Mouse (Mus musculus): ENCODE results near the gene Ptprj.
"Not testable (repeated sequence)": the region's sequence is repeated elsewhere in the genome, so short reads cannot be mapped to it uniquely, and the experiment has no call there.

Gene Ptprj

DNA sequence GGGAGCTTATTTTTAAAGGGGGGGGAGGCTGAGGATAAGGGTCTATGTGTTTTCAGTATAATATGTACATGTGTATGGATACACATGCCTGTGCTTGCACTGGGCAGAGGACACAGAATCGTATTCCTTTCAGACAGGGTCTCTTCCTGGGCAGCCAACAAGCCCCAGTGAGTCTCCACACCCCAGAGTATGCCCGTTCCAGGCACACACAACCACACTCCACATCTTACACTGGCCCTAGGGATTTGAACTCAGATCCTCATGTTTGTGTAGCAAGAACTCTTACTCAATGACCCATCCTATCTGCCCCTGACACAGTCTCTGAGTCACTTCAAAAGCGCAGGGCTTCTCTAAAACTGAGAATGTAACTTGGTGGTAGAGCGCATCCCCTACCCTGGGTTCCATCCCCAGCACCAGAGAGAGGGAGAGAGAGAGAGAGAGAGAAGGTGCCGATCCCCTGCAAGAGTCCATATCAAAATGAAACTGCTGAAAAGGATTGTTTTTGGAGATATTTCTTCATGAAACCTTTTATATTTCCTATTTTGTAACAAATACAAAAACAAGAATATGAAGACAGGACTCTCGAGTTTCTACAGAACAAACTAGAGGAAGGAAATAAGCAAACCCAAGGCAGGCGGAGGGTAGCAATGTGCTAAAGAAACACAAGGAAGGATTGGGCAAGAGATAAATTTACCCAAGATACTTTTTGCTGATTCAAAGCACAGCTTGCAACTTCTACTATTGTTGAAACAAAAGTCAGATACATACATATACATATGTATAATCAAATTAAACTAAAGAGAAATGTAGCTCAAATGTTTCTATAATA, 2.8 kb downstream of the Ptprj start:
- no peak for DNase-seq (ENCODE audit: low read depth, low spot score)

DNA sequence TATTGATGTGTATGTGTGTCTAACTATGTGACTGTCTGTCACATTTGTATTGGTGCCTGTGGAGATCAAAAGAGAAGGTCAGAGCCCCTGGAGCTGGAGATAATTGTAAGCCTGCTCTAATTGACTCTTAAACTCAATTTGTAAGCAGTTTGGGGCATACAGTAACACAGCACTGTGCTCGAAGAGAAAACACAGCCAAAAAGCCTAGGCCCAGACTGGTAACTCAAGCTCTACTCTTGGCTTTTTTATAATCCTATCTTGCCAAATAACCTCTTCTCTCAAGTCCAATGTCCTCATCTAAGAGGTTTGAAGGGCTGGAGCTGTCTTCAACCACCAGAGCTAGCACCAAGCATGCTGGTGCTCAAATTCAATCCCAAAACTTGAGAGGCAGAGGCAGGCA, 3.5 kb downstream of the Ptprj start:
- no peak for DNase-seq (ENCODE audit: low read depth, low spot score)

DNA sequence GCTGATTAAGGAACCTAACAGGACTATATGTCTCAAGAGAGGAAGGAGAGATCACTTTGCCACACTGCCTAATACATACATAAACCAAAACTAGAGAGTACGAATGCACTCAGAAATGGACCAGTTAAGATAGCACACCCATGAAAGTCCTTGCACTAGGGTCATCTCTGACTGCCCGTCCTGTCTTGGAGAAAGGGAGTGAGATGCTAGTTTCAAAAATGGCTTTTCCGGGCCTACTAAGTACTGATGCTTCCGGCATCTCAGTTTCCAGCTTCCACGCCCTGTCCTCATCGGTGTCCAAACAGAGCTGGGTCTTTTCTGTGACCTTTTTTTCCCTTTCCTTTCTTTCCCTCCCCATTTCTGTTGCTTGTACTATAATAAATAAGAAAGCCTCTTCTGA, 4.0 kb downstream of the Ptprj start:
- no peak for DNase-seq (ENCODE audit: low read depth, low spot score)

DNA sequence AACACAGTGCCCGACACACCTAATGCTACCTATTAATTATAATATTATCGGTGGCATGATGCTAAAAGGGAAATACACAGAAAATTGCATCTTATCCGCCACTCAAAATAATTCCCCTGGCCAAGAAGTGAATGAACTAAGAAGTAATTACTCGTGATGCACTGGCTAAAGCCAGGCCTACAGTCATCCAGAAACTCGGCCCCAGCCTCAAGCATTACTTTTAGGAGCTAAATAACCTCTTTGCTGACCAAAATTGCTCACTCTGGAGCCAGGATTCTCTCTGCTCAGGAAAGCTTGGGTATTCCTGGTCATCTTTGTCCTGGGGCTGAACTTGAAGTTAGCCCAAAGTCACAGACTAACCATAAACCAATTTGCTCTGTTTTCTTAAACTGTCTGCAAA, 4.7 kb downstream of the Ptprj start:
- no peak for DNase-seq (ENCODE audit: low read depth, low spot score)

DNA sequence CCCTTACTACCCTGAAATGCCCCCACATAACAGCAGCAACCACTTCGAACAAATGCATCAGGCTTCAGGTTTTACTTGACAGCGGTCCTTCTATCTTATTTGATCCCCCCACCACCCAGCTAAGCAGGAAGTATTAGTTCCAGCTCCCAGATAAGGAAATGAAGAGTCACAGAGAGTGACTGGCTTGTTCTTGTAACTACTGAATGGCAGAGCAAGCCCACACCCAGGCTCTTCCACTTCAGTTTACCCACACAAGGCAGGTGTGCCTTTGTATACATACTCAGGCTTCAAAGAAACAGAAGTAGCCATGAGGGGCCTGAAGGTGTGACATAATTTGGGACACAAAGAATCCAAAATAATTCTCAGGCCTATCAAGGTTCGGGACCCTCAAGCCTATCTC, 5.3 kb downstream of the Ptprj start:
- DNase-seq (ENCODE audit: low read depth, low spot score): no peak

DNA sequence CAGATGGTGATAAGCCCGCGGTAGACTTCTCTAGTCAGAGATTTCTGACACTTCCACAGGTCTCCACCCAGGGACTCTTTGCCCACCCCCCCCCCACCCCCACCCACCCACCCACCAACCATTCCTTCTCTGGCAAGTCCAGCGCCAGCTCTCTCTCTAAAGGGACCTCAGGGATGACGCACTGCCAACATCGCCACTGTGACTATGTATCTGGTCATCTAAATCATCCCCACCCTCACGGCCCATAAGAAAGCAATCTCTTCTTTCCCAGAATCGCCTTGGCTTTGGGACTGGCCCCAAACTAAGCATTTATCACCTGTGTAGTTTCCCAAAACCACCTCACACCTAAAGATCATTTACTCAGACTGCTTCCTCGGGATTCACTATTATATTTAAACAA, 5.9 kb downstream of the Ptprj start:
- no peak for DNase-seq (ENCODE audit: low read depth, low spot score)

DNA sequence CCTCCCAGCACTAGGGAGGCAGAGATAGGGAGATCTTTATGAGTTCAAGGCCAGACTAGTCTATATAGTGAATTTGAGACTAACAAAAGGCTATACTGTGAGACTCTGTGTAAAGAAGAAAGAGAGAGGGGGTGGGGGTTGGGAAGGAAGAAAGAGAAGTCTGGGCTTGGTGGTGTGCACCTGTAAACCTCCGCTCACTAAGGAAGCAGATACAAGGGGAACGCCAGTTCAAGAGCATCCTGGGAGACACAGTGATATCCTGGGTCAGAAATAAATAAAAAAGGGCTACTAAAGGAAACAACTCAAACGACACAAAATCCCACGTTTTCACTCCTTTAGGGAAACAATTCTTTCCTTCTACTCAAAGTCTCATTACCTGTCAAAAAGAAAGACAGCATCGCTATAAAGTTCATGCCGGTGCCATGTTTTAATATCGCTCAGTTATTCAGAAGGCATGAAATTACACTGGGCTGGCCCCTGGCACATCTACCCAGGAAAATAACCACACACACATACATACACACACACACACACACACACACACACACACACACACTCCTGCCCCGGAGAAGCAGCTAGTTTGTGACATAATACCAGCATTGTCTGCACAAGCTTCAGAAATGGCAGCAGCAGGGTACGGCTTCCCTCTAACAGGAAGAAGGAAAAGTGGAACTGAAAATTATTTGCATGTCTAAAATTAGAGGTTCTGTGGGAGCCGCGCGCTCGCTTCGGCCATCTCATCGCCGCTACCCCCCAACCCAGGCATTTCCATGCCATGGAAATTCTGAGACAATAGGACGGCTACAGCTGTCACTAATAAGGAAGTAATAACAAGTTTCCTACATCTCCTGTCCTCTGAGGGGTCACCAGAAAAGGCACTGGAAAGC, 6.6 kb downstream of the Ptprj start:
- DNase-seq (ENCODE audit: low read depth, low spot score): no peak

DNA sequence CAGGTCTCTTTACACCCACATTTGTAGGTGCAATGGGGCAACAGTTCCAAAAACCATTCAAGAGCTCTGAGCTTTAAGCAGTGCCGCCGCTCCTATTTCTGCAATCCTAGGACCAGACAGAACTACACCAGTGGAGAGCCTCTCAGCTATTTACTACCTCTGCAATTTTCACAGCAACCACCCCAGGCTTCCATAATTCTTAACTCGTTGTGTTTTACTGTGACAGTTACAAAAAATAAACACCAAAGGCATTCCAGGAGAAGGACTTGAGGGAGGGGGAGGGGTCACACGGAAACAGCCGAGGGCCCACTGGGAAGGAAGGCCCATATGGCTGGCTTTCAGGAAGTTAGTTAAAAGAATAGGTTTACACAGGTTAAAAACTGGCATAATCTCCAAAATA, 8.3 kb downstream of the Ptprj start:
- no peak for DNase-seq (ENCODE audit: low read depth, low spot score)

DNA sequence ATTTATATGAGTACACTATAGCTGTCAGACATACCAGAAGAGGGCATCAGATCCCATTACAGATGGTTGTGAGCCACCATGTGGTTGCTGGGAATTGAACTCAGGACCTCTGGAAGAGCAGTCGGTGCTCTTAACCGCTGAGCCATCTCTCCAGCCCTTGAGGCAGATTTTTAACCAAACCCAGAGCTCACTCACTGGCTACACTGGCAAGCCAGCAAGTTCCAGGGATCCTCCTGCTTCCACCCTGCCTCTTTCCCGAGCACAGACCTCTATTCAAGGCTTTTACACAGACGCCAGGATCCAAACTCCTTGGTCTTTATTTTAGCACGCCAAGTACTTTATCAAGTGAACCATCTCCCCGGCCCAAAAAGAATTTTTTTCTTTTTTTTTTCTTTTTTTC, 9.0 kb downstream of the Ptprj start:
- not testable (repeated sequence) for DNase-seq (ENCODE audit: low read depth, low spot score)

DNA sequence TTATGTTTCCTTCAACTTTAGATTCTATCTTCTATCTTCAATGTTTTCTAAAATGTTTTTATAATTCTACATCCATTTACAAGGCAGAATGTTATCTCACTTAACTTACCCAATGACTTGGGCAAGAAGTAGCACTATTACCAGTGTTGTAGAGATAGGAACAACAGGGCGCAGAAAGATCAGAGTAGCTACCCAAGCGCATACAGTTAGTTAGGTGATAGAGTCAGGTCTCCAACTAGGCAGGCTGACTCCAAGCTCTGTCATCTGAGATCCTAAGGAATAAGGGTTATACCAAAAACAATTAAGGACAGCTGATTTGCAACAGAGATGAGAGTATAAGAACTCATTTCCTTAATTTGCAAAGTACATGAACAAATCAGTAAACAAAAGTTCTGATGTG, 9.6 kb downstream of the Ptprj start:
- no peak for DNase-seq (ENCODE audit: low read depth, low spot score)

DNA sequence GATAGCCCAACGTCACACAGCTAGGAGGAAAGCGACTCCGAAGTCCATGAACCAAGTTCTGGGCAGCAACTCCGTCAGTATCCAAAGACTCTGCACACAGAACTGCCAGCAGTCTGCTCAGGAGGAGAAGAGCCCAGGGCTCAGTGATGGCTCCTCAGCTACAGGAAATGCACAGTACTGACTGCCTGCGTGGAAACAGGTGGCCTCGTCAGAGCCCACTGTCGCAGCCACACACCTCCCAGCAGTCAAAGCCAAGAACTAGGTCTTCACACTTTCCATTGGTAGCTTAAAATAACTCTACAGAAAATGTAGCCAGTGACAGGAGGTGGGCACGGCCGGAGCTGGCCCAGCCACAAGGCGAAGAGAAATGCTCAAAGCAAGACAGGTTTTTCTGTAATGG, 10.2 kb downstream of the Ptprj start:
- DNase-seq (ENCODE audit: low read depth, low spot score): no peak

DNA sequence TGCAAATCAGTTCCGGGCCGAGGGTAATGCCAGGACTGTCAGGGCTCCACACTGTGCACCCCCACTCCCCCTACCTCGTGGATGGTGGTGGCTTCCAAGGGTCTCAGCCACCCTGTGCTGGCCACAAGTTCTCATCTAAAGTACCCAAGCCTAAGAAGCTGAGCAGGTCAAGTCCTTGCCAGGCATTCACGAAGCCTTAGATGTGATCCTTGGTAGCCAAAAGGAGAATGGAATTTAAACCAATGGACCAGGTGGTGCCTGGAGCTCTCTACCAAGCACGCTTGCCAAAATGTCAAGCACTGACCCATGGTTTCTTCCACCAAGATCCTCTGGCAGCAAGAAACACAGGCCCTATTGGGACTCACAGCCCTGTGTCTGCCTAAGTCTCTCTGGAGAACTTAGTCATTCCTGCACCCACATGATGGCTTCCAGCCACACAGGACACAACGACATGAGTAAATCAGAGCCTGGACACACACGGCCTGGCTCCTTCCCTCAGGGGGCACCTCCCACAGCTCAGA, 11.4 kb downstream of the Ptprj start:
- no peak for DNase-seq (ENCODE audit: low read depth, low spot score)

DNA sequence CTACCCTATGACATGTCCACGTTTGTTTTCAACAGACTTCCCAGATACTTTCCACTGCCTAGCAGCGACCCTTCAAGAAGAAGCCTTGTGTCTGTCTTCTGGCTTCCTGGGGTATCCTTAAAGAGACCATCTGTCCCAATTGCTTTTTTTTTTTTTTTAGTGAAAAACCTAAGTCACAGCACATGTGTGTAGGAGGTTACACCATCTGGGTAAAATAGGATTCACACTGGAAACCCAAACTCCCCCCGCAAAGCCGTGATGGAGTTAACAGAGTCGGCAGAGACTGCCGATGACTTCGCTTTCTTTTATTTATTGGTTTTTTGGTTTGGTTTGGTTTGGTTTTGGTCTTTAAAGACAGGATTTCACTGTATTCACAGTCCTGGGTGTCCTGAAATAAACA, 12.4 kb downstream of the Ptprj start:
- no peak for DNase-seq (ENCODE audit: low read depth, low spot score)

DNA sequence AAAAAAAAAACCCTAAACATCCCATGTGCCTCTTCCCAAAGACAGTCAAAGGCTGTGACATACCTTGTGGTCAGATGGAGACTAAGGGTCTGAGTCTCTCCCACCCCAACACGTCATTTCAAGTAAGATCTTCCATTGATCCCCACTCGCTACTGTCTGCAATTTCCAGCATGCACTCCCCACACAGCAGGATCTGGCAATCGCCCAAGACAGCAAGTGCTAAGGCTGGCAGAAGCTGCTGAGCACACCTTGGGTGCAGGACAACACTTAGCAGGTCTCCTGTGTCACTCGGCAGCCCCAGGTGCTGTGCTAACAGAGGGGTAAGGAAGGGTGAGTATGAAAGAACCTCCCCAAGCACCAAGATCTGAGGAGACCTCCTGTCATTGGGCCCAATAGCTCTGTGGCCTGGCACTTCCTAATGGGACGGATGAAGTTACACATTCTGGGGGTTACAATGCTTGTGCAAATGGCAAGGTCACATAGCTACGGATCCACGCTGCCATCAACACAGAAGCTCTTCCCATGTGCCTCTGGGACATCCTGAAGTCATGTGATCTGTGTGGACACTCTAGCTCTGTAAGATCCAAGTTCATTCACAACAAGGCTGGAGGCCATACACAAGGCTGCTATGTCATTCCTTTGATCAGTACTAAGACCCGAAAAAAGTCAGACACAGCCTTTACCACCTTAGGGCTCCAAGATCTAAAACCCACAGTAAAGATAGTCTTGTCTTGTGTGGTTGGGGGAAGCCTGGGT, 13.5 kb downstream of the Ptprj start:
- DNase-seq (ENCODE audit: low read depth, low spot score): no peak

DNA sequence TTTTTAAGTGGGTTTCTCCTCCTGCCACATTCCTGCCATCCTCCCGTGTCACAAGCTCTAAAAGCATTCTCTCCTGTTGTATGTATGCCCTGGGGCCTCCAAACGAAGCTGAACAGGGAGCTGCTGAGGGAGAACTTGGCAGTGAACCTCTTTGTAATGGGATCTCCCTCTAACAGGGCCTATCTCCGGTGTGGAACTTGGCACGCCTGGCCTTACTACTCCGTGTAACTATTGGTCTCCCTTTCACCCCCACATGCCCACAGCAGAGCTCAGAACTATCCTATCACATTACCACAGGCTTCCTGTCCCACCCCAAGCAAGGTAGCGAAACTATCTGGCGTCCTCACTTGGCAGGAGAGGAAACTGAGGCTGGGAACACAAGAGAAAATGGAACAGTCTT, 14.4 kb downstream of the Ptprj start:
- DNase-seq (ENCODE audit: low read depth, low spot score): no peak

DNA sequence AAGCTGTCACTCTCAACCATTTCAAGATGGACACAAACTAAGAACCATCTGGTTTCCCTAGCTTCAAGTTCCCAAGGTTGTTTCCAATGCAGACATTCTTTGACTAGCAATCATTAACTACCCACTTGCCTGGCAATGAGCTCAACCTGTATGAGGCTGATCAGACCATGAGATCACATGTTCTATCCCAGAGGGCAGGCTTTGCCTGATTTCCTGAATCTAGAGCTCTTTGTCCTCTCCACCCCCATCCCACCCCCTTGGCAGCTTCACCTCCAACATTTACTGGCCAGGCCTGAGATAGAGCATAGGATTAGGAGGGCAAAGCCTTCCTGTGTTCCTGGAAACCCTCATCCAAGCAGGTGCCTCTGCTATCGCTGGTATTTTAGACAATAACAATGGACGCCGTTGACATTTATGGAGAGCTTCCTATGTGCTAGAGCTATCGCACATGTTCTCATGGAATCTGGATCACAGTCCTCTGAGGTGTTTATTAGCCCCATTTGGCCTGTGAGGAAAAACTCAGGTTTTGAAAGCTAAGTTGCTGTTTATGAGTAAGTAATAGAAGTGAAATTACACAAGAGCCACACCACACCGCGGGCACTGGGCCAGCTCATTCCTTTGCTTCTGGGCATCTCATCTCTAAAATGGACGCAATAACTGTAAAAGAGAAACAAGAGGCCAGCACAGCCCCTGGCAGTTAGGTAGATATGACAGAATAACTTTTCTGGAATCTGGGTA, 15.1 kb downstream of the Ptprj start:
- DNase-seq (ENCODE audit: low read depth, low spot score): no peak

DNA sequence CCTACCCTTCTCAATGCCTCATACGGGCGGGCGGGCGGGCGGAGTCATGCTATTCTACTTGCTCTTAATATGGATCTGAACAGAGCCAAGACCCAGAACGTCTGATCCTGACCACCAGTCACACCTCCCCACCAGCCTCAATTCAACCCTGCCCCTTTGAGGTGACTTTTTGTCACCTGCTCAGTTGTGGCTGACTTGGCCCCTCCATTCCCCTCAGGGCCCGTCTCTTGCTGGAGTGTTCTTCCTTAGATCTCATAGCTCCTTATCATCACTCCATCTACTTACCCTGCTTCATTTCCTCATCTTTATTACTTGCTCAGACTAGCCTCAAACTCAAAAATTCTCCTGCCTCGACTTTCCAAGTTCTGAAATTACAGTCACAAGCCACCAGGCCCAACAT, 15.9 kb downstream of the Ptprj start:
- DNase-seq (ENCODE audit: low read depth, low spot score): no peak

DNA sequence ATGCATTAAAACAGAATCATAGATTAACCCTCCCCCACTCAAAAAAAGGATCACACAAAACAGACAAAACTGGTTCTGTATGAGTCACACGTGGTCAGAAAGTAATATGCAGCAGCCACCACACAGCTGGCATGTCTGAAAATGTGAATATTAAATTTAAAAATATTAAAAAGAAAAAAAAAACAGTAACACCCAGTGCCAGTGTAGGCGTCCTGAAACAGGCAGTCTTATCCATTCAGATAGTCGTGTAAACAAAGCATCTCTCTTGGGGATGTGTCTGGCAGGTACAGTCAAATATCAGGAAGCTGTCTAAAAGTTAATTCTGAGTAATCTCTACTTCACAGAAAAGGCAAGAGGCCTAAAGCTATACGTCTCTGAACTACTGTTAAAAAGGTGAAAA, 17.3 kb downstream of the Ptprj start:
- DNase-seq (ENCODE audit: low read depth, low spot score): no peak

DNA sequence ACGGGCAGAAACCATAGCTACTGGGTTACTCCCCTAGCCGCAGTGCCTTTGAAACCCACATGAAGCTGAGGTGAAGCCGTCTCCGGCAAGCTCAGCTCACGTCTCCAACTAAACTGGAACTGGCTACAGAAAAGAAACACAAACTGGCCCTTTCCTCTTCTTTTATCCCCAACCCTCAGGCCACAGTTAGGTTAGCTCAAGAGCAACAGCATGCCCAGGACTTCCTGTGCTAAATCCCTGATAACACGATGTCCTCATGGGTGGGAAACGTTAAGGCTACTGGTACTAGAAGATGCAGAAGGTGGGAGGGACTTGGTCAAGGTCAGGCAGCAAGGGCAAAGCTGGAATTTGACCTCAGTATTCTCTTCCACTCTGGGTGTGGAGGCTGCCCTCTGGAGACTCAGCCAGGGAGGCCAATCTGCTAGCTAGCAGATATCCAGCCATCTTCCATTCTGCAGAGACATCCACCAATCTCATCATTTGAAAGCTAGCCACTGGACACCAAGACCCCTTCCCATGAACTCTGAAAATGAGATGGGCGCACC, 18.2 kb downstream of the Ptprj start:
- DNase-seq (ENCODE audit: low read depth, low spot score): no peak

DNA sequence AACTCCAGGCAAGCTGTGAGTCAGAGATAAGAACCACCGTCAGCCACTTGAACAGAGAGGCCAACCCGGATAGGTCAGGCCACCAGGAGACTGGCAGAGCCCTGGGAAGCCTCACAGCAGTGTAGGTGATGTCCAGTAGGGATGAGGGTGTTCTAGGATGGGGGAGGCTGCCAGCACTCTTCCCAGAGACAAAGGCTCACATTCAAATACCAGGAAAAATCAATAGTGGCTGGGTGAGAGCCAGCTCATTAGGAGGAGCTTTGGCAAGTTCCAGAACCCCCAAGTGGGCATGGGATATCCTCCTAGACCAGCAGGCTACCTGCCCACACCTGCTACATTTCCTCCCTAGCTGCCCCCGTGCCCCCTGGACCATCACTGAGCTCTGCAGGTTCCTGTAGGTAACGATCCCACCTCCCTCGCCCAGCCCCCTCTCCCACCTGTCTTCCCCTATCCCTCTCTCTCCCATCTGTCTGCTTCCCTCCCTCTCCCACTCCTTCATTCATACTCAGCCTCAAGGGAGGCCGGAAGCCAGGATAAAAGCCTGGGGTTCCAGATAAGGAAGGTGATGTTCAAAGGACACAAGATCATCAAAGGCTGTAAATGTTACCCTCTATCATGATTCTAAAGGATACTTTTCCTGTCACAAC, 20.1 kb downstream of the Ptprj start:
- DNase-seq (ENCODE audit: low read depth, low spot score): no peak

Data from retina, postnatal 7 days (tissue).